Mouse (Mus musculus): ENCODE results near the gene Zfp866.

Zfp866 gene

DNA sequence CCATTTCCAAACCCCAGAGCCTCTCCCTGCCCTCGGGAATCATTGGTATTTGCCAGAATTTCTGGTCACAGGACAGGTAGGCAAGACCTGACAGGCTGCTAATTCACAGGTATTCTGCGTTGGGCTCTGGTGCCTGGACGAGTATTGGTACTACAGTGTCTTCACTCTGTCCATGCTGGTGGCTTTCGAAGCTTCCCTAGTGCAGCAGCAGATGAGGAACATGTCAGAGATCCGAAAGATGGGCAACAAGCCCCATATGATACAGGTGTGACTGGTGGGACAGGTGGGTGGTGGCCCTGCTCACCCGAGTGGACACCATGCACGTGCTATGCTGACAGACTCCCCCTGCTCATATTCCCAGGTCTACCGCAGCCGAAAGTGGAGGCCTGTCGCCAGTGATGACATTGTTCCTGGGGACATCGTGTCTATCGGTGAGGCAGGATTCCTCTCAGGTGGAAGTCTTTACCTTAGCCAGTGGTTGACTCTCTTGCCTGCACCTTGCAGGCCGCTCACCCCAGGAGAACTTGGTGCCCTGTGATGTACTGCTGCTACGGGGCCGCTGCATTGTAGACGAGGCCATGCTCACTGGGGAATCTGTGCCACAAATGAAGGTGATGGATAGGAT is 5.9 kb upstream of the Zfp866 start:
- DNase-seq (ENCODE audit: low spot score): no peak

DNA sequence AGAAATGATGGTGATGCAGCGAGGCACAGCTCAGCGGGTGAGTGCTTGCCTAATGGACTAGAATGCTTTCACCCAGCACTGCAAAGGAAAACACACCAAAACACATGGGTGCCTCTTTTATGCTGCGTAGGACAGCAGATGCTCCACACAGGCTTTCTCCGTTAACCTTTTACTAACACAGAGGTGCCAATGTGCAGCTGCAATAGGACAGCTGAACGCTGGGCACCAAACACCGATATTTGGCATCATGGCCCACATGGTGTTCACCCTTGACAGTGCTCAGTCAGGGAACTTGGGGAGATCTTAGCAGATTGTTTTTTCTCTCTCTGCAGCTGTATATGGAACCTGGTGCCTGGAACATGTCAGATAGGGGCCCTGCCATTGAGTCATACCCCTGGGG is 3.9 kb upstream of the Zfp866 start:
- no peak for DNase-seq (ENCODE audit: low spot score)

GRCm38 (mm10) chr8:69794096-69794495 is 3.1 kb upstream of the Zfp866 start:
- no peak for DNase-seq (ENCODE audit: low spot score)

DNA sequence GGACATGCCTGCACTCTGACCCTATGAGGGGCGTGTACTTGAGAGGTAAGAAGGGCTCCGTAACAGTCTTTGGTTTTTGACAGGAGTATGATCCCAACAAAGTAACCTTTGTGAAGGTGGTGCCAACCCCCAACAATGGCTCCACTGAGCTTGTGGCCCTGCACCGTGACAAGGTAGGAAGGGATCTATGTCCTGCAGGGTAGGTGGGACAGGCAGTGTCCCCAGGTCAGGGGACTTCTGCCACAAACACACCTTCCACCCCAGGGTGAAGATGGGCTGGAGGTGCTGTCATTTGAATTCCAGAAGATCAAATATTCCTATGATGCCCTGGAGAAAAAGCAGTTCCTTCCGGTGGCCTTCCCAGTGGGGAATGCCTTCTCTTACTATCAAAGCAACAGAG is 2.7 kb upstream of the Zfp866 start:
- no peak for DNase-seq (ENCODE audit: low spot score)

GRCm38 (mm10) chr8:69791415-69792068 is 564 bp upstream of the Zfp866 start:
- DNase-seq (ENCODE audit: low spot score): peak; percentile 24

DNA sequence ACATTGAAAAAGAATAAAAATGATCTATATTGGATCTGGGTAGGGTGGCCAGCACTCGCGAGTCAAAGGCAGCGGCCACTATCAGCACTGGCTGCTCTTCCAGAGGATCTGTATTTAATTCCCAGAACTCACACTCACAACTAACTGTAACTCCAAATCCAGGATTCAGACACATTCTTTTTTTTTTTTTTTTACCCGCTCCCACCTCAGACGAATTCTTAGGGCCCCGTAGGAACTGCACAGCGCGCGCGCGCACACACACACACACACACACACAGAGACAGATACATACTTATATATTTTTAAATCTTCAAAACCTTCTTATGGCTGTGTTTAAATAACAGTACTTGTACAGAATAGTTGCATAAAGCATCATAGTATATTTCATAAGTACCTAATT is 614 bp downstream of the Zfp866 start:
- DNase-seq (ENCODE audit: low spot score): no peak

DNA sequence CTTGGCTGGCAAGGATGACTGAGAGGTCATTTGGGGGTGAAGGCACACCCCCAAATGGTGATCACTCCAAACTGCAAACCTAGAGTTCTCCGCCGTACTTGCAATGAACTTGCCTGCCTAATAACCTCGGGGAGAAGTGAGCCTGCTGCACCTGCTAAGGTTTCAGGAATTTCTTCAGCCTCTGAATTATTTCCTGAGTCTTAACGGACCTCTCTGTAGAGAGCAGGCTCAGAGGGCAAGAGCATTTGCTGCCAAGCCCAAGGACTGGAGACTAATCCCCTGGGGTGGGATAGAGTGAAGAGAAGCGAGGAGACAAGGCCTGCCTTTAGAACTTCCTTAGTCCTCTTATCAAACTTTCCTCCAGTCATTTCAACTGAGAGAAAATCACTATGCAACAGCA is 1.2 kb downstream of the Zfp866 start:
- no peak for DNase-seq (ENCODE audit: low spot score)

GRCm38 (mm10) chr8:69789105-69789504 is 1.9 kb downstream of the Zfp866 start:
- DNase-seq (ENCODE audit: low spot score): no peak

GRCm38 (mm10) chr8:69777111-69777510 is 13.9 kb downstream of the Zfp866 start:
- no peak for DNase-seq (ENCODE audit: low spot score)

GRCm38 (mm10) chr8:69775149-69775534 is 15.8 kb downstream of the Zfp866 start:
- no peak for DNase-seq (ENCODE audit: low spot score)

- peak; percentile 90 for DNase-seq (ENCODE audit: low spot score)
These were observed 16.4 kb downstream of the Zfp866 start, which contains the start of gene Gm20422 for GRCm38 (mm10) chr8:69774503-69775148. Gene Gm20422 (minus strand): TSS chr8:69774886.

DNA sequence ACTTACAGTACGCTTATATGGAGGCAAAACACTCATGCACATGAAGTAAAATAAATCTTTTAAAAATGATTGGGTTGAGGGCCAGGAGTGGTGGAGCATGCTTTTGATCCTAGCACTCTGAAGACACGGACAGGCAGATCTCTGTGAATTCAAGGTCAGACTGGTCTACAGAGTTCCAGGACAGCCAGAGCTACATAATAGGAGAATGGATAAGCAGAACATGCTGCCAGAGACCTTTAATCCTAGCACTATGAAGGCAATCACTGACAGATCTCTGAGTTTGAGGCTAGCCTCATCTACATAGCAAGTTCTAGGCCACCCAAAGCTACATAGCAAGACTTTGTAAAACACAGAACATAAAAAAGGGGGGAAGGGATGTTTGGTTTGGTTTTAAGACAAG is 18.9 kb downstream of the Zfp866 start:
- no peak for DNase-seq (ENCODE audit: low spot score)

- DNase-seq (ENCODE audit: low spot score): no peak
These were observed 19.8 kb downstream of the Zfp866 start for GRCm38 (mm10) chr8:69771221-69771620.

GRCm38 (mm10) chr8:69761814-69762445 is 29.0 kb downstream of the Zfp866 start:
- DNase-seq (ENCODE audit: low spot score): no peak

DNA sequence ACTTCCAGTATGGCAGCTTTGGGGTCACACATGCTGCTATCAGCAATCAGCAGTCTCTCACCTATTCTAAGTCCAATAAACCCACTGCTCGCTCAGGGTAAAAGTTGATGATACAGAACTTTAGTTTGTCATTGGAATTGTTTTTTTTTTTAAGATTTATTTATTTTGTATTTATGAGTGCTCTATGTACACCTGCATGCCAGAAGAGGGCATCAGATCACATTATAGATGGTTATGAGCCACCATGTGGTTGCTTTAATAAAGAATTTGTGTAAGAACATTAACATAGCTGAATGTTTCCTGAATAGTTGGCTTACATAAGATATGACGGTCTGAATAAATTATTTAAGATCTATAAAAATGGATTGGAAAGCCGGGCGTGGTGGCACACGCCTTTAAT is 32.7 kb downstream of the Zfp866 start:
- no peak for DNase-seq (ENCODE audit: low spot score)

GRCm38 (mm10) chr8:69752437-69752836 is 38.5 kb downstream of the Zfp866 start:
- DNase-seq (ENCODE audit: low spot score): no peak

DNA sequence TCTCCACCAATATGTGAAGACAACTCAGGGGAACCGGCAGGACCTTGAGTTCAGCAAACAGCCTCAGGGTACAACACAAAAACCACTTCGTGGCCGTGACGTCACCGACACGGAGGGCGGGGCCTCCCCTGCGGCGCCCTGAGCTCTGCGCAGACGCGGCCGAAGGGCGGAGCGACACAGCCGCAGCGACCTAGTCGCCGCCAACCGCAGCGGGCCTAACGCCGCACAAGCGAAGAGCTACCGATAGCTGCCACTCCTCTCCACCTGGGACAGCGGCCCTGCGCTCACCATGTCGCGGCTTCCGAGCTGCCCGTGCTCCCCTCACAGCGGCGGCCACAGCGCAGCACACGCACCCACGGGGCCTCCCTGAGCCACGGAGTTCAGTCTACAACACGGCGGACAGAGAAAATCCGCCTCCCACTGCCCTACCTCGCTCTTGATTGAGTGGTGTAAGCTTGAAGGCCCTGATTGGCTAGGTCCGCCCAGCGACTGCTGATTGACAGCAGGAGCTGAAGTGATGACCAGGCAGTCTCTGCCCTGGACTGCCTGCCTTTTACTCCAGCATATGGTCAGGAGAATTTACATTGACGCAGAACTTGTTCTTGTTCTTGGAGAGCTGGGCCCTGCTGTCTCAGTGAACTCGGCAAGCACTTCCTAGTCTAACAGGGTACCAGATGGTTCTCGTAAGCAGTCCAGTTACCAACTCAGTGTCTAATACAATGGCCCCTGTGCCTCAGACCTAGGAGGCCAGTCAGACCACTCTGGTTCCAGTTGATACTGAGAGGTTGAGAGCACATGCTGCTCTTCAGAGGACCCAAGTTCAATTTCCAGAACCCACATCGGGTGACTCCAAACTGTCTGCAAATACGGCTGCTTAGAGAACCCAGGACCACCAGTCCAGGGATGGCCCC is 41.2 kb downstream of the Zfp866 start, which contains the start of gene Zfp963:
TSS of gene Zfp963 (minus strand) at position 427 of the 911 bp plus-strand sequence.
- DNase-seq (ENCODE audit: low spot score): peak; percentile 97

- no peak for DNase-seq (ENCODE audit: low spot score)
These were observed 49.7 kb downstream of the Zfp866 start for GRCm38 (mm10) chr8:69741231-69741630.

GRCm38 (mm10) chr8:69740763-69741162 is 50.2 kb downstream of the Zfp866 start:
- no peak for DNase-seq (ENCODE audit: low spot score)

GRCm38 (mm10) chr8:69735495-69735894 is 55.5 kb downstream of the Zfp866 start:
- DNase-seq (ENCODE audit: low spot score): no peak

- DNase-seq (ENCODE audit: low spot score): no peak
These were observed 73.8 kb downstream of the Zfp866 start for GRCm38 (mm10) chr8:69717232-69717580.

Measured in T-cell, adult 2 months (primary cell).